Mouse (Mus musculus) kidney, embryonic 14.5 days (tissue): ENCODE measurements around the gene Clic4. TPM values are rescaled to one million over a fixed set of nuclear protein-coding genes. Genes with fewer than 3 reads are reported as not detected.
A peak's percentile ranks its signal among the peaks of the same experiment; 100 is the strongest.
"Not testable (repeated sequence)": the region's sequence is repeated elsewhere in the genome, so short reads cannot be mapped to it uniquely, and the experiment has no call there.

Source experiments
- ATAC-seq: fragments of 200-750 bp; cut with Nextera tagmentation; 2 replicates; pipeline ENCODE4 v1.8.0; 2017; ENCODE audit warnings: moderate number of reproducible peaks, mild to moderate bottlenecking, moderate TSS enrichment, moderate library complexity; ENCODE audit not compliant: low FRiP score, low TSS enrichment
- H3K27ac ChIP-seq: fragments of 300-500 bp; sonication (generic); 2 replicates; pipeline ENCODE4 v1.5.1; 2014; ENCODE audit warnings: low read depth, mild to moderate bottlenecking, low read length, moderate library complexity, mixed read lengths
- H3K27me3 ChIP-seq: fragments of 300-500 bp; sonication (generic); 2 replicates; pipeline ENCODE4 v1.6.1; 2014; ENCODE audit warnings: mild to moderate bottlenecking, low read length; ENCODE audit not compliant: control insufficient read depth, insufficient read depth
- H3K36me3 ChIP-seq: fragments of 300-500 bp; sonication (generic); 2 replicates; pipeline ENCODE4 v1.6.1; 2014; ENCODE audit warnings: low read length, mixed read lengths; ENCODE audit not compliant: control insufficient read depth, insufficient read depth
- H3K4me1 ChIP-seq: fragments of 300-500 bp; sonication (generic); 2 replicates; pipeline ENCODE4 v1.6.1; 2014; ENCODE audit warnings: low read length, mixed read lengths; ENCODE audit not compliant: control insufficient read depth, insufficient read depth
- H3K4me2 ChIP-seq: fragments of 300-500 bp; sonication (generic); replicated peaks from 2 replicates; pipeline ENCODE4 v1.6.1; 2014; ENCODE audit warnings: low read depth, mild to moderate bottlenecking, low read length
- H3K4me3 ChIP-seq: fragments of 300-500 bp; sonication (generic); 2 replicates; pipeline ENCODE4 v1.5.1; 2014; ENCODE audit warnings: mild to moderate bottlenecking, low read length
- H3K9ac ChIP-seq: fragments of 300-500 bp; sonication (generic); 2 replicates; pipeline ENCODE4 v1.6.1; 2014; ENCODE audit warnings: low read depth, mild to moderate bottlenecking, low read length, moderate library complexity
- H3K9me3 ChIP-seq: fragments of 300-500 bp; sonication (generic); 2 replicates; pipeline ENCODE4 v1.6.1; 2016; ENCODE audit warnings: low read length; ENCODE audit not compliant: control insufficient read depth
- WGBS: fragments of 180-500 bp; shearing (Covaris S2); extraction: QIAGEN DNeasy Blood & Tissue Kit; methylation state at CpG from one replicate; pipeline ENCODE4 v1.1.7; 2014; 5-methylcytosine and 5-hydroxymethylcytosine counted together
- polyA plus RNA-seq: library from polyadenylated mRNA; unstranded; fragments of >200 nt; fragmentation: Nextera tagmentation; extraction: Ambion mirVana; gene quantifications from 2 replicates; pipeline ENCODE4 v1.2.1, GENCODE M21; 2014

Clic4 gene
- polyA plus RNA-seq, 1 experiment from 2014 or later: 132 TPM

DNA sequence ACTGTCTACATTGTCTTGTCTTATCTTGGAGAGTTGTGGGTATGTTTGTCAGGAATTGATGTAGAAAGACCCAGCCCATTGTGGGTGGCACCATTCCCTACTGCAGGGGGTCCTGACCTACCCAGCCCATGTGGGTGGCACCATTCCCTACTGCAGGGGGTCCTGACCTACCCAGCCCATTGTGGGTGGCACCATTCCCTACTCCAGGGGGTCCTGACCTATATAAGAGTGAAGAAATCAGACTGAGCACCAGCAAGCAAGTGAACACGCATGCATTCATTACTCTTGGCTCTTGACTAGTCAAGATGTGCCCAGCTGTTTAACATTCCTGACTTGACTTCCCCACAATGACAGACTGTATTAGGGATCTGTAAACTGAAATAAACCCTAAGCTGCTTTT, 82.2 kb downstream of the Clic4 start:
- no peaks in the 10 kb centered on the region for H3K27me3 ChIP-seq
- H3K9me3 ChIP-seq: no peaks in the 10 kb centered on the region
- no peaks in the 10 kb centered on the region for H3K36me3 ChIP-seq
- H3K9ac ChIP-seq: no peak overlapping the region
- H3K4me2 ChIP-seq: no peak overlapping the region
- no peaks in the 10 kb centered on the region for H3K4me1 ChIP-seq
- no peak overlapping the region for H3K4me3 ChIP-seq
- H3K27ac ChIP-seq: no peak overlapping the region
- WGBS: 100% methylated on average over 1 of the region's 1 CpGs
- no peak for ATAC-seq

DNA sequence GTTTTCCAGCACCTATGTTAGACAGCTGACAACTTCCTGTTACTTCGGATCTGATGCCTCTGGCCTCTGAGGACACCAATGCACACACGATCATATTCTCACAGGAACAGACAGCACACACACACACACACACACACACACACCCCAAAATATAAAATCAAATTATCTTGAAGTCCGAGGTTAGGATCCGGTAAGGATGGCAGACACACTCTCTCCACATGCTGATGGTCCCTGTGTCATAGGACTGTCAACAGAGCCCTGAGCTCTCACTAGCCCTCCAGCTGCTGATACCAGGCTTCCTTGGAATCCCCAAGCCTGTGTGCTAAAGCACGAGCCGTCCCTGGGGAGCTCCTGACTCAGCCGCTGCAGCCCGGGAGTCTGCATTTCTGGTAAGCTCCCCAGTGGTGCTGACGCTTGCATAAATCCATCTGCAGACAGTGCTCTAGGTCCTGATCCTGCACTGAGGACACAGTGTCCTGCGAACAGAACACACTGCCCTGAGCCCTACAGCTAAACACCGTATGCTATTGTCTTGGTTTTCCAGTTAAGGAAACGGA, 83.1 kb downstream of the Clic4 start:
- Histone ChIP-seq H3K27ac (no peak overlapping the region), H3K9me3 (no peaks in the 10 kb centered on the region), H3K4me2 (no peak overlapping the region), H3K4me1 (no peaks in the 10 kb centered on the region), H3K9ac (no peak overlapping the region), H3K27me3 (no peaks in the 10 kb centered on the region), H3K36me3 (no peaks in the 10 kb centered on the region), H3K4me3 (no peak overlapping the region)
- ATAC-seq: no peak
- 80% methylated on average over 12 of the region's 12 CpGs for WGBS

DNA sequence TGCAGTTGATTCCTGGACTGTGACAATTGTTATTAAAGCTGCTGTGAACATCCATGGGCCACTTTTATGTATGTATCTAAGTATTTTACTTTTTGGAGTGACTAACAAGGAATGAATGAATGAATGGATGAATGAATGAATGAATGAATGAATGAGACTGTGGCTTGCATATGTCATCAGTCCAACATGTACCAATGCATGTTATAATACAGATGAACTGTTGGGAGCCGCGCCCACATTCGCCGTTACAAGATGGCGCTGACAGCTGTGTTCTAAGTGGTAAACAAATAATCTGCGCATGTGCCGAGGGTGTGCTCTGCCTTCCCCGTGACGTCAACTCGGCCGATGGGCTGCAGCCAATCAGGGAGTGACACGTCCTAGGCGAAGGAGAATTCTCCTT, 88.3 kb downstream of the Clic4 start:
- H3K4me2 ChIP-seq, H3K4me3 ChIP-seq, H3K27me3 ChIP-seq, H3K4me1 ChIP-seq, H3K36me3 ChIP-seq, H3K9me3 ChIP-seq, H3K9ac ChIP-seq, H3K27ac ChIP-seq, ATAC-seq: not testable (repeated sequence)
- over 99% methylated on average over 5 of the region's 13 CpGs for WGBS

DNA sequence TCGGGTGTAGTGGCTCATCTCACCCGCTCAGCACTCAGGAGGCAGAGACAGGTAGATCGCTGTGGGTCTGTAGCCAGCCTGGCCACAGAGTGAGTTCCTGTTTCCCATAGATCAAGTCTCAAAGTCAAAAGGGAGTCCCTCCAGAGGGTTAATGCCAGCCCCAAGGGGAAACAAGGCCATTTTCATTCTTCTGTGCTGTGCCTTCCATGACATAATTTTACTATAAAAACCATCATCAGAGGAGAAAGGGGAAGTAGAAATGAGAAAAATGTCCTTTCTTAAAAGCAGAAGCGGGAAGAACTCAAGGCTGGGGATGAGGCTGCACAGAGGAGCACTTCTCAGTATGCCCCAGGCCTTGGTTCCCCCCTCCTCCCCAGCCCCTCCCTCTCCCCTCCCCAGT, 90.8 kb downstream of the Clic4 start:
- Histone ChIP-seq H3K4me2 (no peak overlapping the region), H3K4me3 (no peak overlapping the region), H3K4me1 (0 out of 2 replicates have a peak, but pooled peaks cover 6% of the 10 kb centered on the region), H3K36me3 (no peaks in the 10 kb centered on the region), H3K9ac (no peak overlapping the region), H3K27me3 (no peaks in the 10 kb centered on the region), H3K9me3 (no peaks in the 10 kb centered on the region), H3K27ac (no peak overlapping the region)
- ATAC-seq: no peak
- 87% methylated on average over 4 of the region's 4 CpGs for WGBS

DNA sequence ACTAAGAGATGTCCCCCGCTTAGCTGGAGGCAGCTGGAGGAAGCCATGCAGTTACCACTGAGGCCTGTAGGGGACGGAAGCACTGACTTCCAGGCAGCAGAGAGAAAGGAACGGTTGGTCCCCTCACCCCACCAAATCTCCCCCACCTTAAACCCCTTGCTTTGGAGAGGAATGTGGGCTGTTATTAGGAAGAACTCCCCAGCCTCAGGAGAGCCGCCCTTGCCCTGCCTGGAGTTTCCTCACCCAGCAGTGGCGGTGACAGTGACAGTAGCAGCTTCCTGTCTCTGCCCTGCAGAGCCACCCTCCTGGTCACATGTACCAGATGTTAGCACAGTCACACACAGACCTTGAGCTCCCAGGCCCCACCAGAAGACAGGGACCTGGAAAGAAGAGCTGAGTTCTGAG, 93.5 kb downstream of the Clic4 start:
- Histone ChIP-seq H3K9ac (no peak overlapping the region), H3K4me2 (no peak overlapping the region), H3K27me3 (0 out of 2 replicates have a peak, but pooled peaks cover 5% of the 10 kb centered on the region), H3K36me3 (no peaks in the 10 kb centered on the region), H3K27ac (no peak overlapping the region), H3K4me1 (peaks cover 15% of the 10 kb centered on the region; the same call in 1 of the 2 replicates), H3K4me3 (no peak overlapping the region), H3K9me3 (no peaks in the 10 kb centered on the region)
- ATAC-seq: no peak
- WGBS: 35% methylated on average over 5 of the region's 5 CpGs

DNA sequence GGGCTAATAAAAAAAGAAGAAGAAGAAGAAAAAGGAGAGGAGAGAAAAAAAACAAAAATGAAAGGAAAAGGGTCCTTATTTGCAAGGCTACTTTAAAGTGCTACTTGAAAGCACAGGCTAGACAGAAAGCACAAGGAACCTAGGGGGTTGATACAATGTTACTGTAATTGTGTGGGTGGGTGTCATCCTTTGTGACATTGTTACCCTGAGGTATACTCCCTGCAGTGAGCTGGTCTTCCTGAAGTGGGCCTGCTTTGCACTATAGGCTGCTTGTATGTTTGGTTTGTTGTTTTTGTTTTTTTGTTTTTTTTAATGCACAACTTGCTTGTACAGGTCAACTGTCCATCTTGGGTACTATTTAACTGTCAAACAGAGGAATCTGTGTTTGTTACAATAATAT, 95.0 kb downstream of the Clic4 start:
- no peak overlapping the region for H3K4me3 ChIP-seq
- no peaks in the 10 kb centered on the region for H3K36me3 ChIP-seq
- 0 out of 2 replicates have a peak, but pooled peaks cover 5% of the 10 kb centered on the region for H3K27me3 ChIP-seq

DNA sequence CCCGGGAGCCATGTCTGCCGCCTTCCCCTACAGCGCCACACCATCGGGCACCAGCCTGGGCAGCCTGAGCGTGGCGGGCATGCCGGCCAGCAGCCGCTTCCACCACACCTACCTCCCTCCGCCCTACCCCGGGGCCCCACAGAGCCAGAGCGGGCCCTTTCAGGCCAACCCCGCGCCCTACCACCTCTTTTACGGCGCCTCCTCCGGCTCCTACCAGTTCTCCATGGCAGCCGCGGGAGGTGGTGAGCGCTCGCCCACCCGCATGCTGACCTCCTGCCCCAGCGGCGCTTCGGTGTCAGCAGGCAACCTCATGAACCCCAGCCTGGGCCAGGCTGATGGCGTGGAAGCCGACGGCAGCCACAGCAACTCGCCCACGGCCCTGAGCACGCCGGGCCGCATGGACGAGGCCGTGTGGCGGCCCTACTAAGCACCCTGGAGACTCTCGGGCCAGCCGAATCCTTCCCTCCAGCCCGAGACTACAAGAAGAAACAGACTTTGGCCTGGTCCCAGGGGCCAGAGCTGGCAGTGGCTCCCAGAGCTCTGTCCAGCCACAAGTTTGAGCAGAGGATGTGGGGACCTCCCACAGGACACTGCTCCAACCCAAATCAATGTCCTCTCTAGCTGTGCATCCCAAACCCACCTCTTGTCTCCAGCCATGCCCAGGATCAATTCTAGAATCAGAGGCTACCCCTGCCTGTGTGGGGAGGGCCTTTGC, 97.1 kb downstream of the Clic4 start:
- Histone ChIP-seq H3K9ac (peak overlapping the region; percentile 50), H3K36me3 (no peaks in the 10 kb centered on the region), H3K9me3 (no peaks in the 10 kb centered on the region), H3K4me1 (peaks cover 15% of the 10 kb centered on the region; the same call in 1 of the 2 replicates), H3K4me2 (peak overlapping the region; percentile 52), H3K4me3 (peak overlapping the region; percentile 30), H3K27ac (no peak overlapping the region), H3K27me3 (peaks cover 9% of the 10 kb centered on the region; the same call in 1 of the 2 replicates)
- peak; percentile 28; the same call in 1 of the 2 replicates for ATAC-seq
- 9% methylated on average over 38 of the region's 38 CpGs for WGBS

More for the DNA sequence above, 95.0 kb downstream of the Clic4 start:
- no peaks in the 10 kb centered on the region for H3K9me3 ChIP-seq
- H3K4me2 ChIP-seq: no peak overlapping the region
- no peak overlapping the region for H3K27ac ChIP-seq
- peaks cover 15% of the 10 kb centered on the region; the same call in 1 of the 2 replicates for H3K4me1 ChIP-seq
- no peak overlapping the region for H3K9ac ChIP-seq
- ATAC-seq: no peak

DNA sequence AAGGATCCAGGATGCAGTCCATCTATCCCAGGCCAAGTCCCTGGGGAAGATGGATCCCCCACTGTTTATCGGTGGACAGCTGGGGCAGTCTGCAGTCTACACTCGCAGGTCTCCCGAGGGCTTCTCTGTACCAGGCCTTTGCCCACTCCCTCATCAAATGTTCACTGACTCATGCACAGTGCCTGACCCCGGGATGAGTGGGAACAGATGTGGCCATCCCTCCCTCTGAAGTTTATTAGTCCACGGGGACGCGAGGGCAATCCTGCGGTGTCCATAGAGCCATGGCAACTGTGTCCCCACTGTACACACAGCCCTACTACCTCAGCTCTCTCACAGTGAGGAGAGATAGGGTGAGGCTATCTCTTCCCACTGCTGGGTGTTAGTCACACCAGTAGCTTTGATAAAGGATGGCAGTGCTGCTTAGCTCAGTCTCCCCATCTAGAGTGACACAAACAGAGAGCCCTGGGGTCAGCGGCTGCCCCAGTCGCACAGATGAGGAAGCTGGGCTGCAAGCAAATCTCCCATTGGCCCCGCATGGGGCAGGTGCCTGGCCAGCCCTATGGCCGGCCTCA, 101.2 kb downstream of the Clic4 start:
- 51% methylated on average over 12 of the region's 12 CpGs for WGBS
- no peak overlapping the region for H3K4me2 ChIP-seq
- H3K27ac ChIP-seq: no peak overlapping the region
- peaks cover 24% of the 10 kb centered on the region for H3K27me3 ChIP-seq
- no peak overlapping the region for H3K9ac ChIP-seq
- H3K9me3 ChIP-seq: no peaks in the 10 kb centered on the region
- ATAC-seq: no peak
- peaks cover 19% of the 10 kb centered on the region; the same call in 1 of the 2 replicates for H3K4me1 ChIP-seq
- H3K4me3 ChIP-seq: no peak overlapping the region
- H3K36me3 ChIP-seq: no peaks in the 10 kb centered on the region

DNA sequence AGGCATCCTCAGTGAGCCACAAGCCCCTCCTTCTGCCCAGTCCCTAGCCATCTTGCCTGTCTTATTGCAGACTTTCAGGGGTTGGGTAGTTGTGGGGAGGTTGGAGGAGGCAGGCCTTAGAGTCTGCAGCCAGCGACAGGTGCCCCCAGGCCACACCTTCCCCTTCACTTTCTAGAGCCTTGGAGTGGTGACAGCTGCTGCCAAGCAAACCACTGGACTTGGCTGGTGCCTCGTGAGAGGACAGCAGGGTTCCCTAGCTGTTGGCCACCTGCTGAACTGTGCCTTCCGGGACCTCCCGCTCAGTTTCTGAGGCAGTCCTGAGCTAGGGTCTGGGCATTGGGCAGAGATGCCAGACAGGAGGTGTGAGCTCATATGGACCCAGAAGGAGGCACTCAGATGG, 103.1 kb downstream of the Clic4 start:
- Histone ChIP-seq H3K27me3 (peaks cover 31% of the 10 kb centered on the region), H3K9ac (no peak overlapping the region), H3K4me3 (no peak overlapping the region), H3K27ac (no peak overlapping the region), H3K4me1 (peaks cover 15% of the 10 kb centered on the region; the same call in 1 of the 2 replicates), H3K9me3 (no peaks in the 10 kb centered on the region), H3K4me2 (no peak overlapping the region), H3K36me3 (no peaks in the 10 kb centered on the region)
- 70% methylated on average over 4 of the region's 4 CpGs for WGBS
- no peak for ATAC-seq
